Mouse (Mus musculus) midbrain, embryonic 11.5 days (tissue): ENCODE data around the gene Filip1l. TPM values are rescaled to one million over a fixed set of nuclear protein-coding genes. Genes with fewer than 3 reads are reported as not detected.

Experiments
- polyA plus RNA-seq: library from polyadenylated mRNA; unstranded; fragments of >200 nt; fragmentation: Nextera tagmentation; extraction: Ambion mirVana; gene quantifications from 2 replicates; pipeline ENCODE4 v1.2.1, GENCODE M21; 2014

Gene Filip1l
- polyA plus RNA-seq, 1 experiment from 2014 or later = 6.8 TPM

Other genes with a start within 250 kb of the Filip1l start
- gene Tomm70a, start 231.4 kb upstream of the Filip1l start, polyA plus RNA-seq = 67.9 and 74.1 TPM in 2 replicates
- gene Nit2, start 185.8 kb upstream of the Filip1l start, polyA plus RNA-seq = 43.9 and 49.9 TPM in 2 replicates
- gene Tbc1d23, start 121.6 kb upstream of the Filip1l start, polyA plus RNA-seq = 23.8 and 24.7 TPM in 2 replicates
- gene Tmem30c, start 60.2 kb upstream of the Filip1l start, polyA plus RNA-seq = 0.10 TPM in 1 of 2 replicates, not detected in the other